Mouse (Mus musculus) heart, adult 2 months (tissue): ENCODE measurements around the gene Pet117.
"Not testable (repeated sequence)": the region's sequence is repeated elsewhere in the genome, so short reads cannot be mapped to it uniquely, and the experiment has no call there.

Experiments
- CTCF ChIP-seq: fragments of 200-600 bp; IDR thresholded peaks from 2 replicates; pipeline ENCODE4 v1.8.1; 2022; ENCODE audit warnings: antibody characterized with exemption, mild to moderate bottlenecking, moderate library complexity
- POLR2A ChIP-seq: fragments of 200-500 bp; IDR thresholded peaks from 2 replicates; pipeline ENCODE4 v1.6.1; 2011; ENCODE audit warnings: mild to moderate bottlenecking, low read depth, low read length, control low read depth; ENCODE audit not compliant: insufficient read depth

GRCm38 (mm10) chr2:144338149-144338548, 30.6 kb upstream of the Pet117 start:
- not testable (repeated sequence) for TF ChIP-seq CTCF, POLR2A
